Mouse (Mus musculus): ENCODE measurements around the gene Ifnk. TPM values are rescaled to one million over a fixed set of nuclear protein-coding genes. Genes with fewer than 3 reads are reported as not detected.

Gene Ifnk
- polyA plus RNA-seq, 1 experiment from 2014 or later: 0.13 TPM

DNA sequence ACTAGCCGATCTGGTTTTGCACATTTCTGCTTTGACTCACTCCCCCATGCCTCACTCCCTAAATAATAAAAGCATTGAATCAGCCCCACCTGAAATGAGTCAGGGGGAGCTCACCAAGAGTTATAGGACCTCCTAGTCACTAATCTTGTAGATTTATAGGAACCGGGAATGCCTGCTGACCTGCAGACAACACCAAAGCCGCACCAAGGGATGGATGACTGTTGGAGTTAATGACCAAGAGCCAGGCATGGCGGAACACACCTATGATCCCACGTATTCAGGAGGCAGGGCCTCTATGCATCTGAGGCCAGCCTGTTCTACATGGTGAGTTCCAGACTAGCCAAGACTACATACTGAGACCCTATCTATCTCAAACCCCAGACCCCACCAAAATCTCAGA, 28.8 kb upstream of the Ifnk start:
- WGBS (ENCODE audit: insufficient replicate concordance): 73% methylated on average over 5 of the region's 5 CpGs

DNA sequence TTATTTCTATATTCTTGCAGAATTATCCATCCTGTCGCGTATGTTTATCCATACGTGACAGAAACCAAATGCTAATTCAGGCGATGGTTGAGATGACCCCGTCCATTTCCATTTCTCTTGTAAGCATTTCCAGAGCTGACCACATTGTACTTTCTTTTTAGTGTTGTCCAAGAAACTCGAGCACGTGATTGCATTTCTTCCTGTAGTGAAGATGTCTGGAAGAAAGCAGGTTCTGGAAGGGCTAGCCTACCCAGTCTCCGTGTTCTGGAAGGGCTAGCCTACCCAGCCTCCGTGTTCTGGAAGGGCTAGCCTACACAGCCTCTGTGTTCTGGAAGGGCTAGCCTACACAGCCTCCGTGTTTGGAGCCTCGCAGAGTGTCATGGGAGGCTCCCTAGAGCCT, 27.8 kb upstream of the Ifnk start:
- Histone ChIP-seq H3K27ac (no peak overlapping the region), H3K9me3 (replicated peaks) (no peaks in the 10 kb centered on the region), H3K27me3 (no peaks in the 10 kb centered on the region), H3K4me2 (no peak overlapping the region), H3K4me3 (replicated peaks) (no peak overlapping the region), H3K9ac (no peak overlapping the region), H3K4me1 (replicated peaks) (peaks cover 5% of the 10 kb centered on the region), H3K36me3 (no peaks in the 10 kb centered on the region)
- no peak for ATAC-seq (ENCODE audit: low read depth)
- DNase-seq: no peak
- 70% methylated on average over 11 of the region's 11 CpGs for WGBS (ENCODE audit: insufficient replicate concordance)

More for the DNA sequence above, 28.8 kb upstream of the Ifnk start:
- Histone ChIP-seq H3K4me1 (replicated peaks) (peaks cover 5% of the 10 kb centered on the region), H3K4me3 (replicated peaks) (no peak overlapping the region), H3K27ac (no peak overlapping the region), H3K36me3 (no peaks in the 10 kb centered on the region), H3K27me3 (no peaks in the 10 kb centered on the region), H3K4me2 (no peak overlapping the region), H3K9me3 (replicated peaks) (no peaks in the 10 kb centered on the region), H3K9ac (no peak overlapping the region)
- DNase-seq: no peak
- ATAC-seq (ENCODE audit: low read depth): no peak

DNA sequence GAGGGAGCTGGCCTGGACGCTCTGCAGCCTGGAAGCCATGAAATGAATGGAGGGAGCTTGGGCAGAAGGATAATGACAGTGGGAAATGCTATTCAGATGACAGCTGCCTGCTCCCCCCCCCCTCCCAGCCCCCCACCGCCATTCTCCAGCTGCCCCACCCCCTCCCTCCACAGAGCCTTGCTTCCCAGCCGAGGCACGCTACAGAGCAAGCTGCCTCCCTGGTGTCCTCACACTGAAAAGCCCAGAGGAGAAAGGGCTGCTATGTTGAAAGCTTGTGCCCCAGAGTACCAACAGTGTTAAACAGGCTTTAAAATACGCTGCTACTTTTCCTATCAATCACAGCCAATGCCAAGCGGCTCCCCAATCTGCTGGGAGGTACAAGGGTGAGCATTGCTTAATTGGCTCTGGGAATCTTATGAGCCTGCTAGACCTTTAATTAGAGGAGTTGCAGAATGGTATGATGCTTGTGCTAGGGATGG, 26.5 kb upstream of the Ifnk start:
- Histone ChIP-seq H3K9ac (no peak overlapping the region), H3K9me3 (replicated peaks) (no peaks in the 10 kb centered on the region), H3K4me1 (replicated peaks) (peaks cover 11% of the 10 kb centered on the region), H3K4me2 (no peak overlapping the region), H3K4me3 (replicated peaks) (no peak overlapping the region), H3K36me3 (no peaks in the 10 kb centered on the region), H3K27me3 (no peaks in the 10 kb centered on the region), H3K27ac (no peak overlapping the region)
- ATAC-seq (ENCODE audit: low read depth) (no peak), DNase-seq (no peak)
- WGBS (ENCODE audit: insufficient replicate concordance): 48% methylated on average over 6 of the region's 6 CpGs

DNA sequence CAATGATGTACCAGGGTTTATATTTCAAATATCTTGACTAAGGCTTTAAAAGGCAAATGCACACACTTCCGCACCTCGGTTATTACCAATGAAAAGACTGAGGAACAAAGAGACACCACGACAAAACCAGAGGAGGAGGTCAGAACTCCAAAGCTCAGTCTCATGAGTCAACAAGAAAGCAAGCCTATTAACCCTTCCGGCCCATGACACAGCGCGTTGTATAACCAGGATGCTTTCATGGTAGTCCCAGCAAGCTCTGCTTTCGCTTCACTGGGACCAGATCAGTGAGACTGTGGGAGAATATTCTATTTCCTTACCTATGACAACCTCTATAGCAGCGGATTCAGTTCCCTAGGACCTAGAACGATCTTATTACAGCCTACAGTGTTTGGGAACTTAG, 25.1 kb upstream of the Ifnk start:
- Histone ChIP-seq H3K27ac (no peak overlapping the region), H3K4me3 (replicated peaks) (no peak overlapping the region), H3K27me3 (no peaks in the 10 kb centered on the region), H3K4me2 (no peak overlapping the region), H3K9ac (no peak overlapping the region), H3K36me3 (no peaks in the 10 kb centered on the region), H3K9me3 (replicated peaks) (no peaks in the 10 kb centered on the region), H3K4me1 (replicated peaks) (peaks cover 11% of the 10 kb centered on the region)
- ATAC-seq (ENCODE audit: low read depth): no peak
- 65% methylated on average over 9 of the region's 9 CpGs for WGBS (ENCODE audit: insufficient replicate concordance)
- DNase-seq: no peak

DNA sequence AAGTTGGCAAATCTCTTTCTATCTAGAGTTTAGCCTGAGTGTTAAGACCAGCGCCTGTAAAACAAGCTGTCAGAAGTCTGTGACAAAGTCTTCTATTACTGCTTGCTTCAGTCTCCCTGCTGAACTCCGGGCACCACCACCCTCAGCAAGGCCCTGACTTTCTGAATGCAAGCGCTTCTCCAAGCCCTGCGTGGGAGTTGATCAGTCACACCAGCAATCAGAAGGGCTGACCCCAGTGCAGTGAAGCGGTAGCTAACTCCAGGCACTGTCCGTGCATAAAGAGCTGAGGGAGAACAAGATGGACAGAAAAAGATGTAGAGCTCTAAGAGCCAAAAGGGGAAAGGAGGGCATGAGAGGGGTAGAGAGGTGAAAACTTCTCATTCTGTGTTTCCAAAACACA, 24.1 kb upstream of the Ifnk start:
- Histone ChIP-seq H3K4me3 (replicated peaks) (no peak overlapping the region), H3K9me3 (replicated peaks) (no peaks in the 10 kb centered on the region), H3K27ac (no peak overlapping the region), H3K9ac (no peak overlapping the region), H3K27me3 (no peaks in the 10 kb centered on the region), H3K4me1 (replicated peaks) (peaks cover 11% of the 10 kb centered on the region), H3K4me2 (no peak overlapping the region), H3K36me3 (no peaks in the 10 kb centered on the region)
- no peak for ATAC-seq (ENCODE audit: low read depth)
- 63% methylated on average over 6 of the region's 6 CpGs for WGBS (ENCODE audit: insufficient replicate concordance)
- DNase-seq: no peak

DNA sequence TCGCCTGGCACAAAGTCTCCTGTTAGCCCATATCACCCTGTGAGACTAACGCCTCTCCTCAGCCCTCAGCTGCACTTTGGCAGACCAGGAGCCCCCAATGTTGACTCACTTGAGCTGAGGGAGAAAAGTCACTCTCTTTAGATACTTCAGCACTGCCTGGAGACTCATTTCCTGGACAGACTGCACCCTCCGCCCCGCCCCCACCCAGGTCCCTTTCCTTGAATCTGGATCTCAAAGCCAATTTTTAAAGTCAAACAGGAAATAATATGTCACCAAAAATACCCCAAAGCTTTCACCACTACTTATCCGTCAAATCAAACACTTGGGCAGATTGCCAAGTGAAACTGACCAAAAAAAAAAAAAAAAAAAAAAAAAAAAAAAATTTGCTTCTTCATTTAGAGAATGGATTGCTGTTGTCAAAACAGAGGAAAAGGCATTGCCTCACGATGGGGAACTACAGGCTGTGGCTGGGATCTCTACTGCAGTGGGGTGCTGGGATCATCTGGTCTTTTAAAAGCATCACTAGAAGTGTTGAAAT, 21.4 kb upstream of the Ifnk start:
- WGBS (ENCODE audit: insufficient replicate concordance): 28% methylated on average over 6 of the region's 6 CpGs
- ATAC-seq (ENCODE audit: low read depth) (no peak), DNase-seq (no peak)

DNA sequence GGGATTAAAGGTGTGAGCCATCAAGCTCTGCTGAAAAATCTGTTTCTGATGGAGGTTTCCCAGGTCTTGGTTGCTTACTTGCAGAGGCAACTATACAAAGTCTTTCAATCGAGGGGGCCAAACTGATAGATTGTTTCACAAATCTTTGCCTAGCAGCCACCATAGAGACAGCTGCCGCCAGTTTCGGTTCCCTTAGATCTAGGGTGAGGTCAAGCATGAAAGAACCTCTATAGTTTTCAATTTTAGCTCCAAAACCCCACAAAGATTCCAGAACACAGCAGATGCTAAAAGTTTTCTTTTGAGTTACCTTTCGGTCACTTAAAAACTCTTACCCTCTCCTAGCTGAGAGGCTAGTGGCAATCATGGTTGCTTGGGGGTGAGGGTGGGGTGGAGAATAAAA, 20.3 kb upstream of the Ifnk start:
- Histone ChIP-seq H3K9me3 (replicated peaks) (no peaks in the 10 kb centered on the region), H3K36me3 (no peaks in the 10 kb centered on the region), H3K27me3 (no peaks in the 10 kb centered on the region), H3K27ac (no peak overlapping the region), H3K4me1 (replicated peaks) (peaks cover 17% of the 10 kb centered on the region), H3K4me2 (no peak overlapping the region), H3K4me3 (replicated peaks) (no peak overlapping the region), H3K9ac (no peak overlapping the region)
- no peak for ATAC-seq (ENCODE audit: low read depth)
- DNase-seq: no peak
- WGBS (ENCODE audit: insufficient replicate concordance): 73% methylated on average over 4 of the region's 4 CpGs

More for the DNA sequence above, 21.4 kb upstream of the Ifnk start:
- no peaks in the 10 kb centered on the region for H3K27me3 ChIP-seq
- H3K27ac ChIP-seq: no peak overlapping the region
- no peak overlapping the region for H3K9ac ChIP-seq
- peaks cover 7% of the 10 kb centered on the region for H3K4me1 ChIP-seq (replicated peaks)
- H3K36me3 ChIP-seq: no peaks in the 10 kb centered on the region
- H3K9me3 ChIP-seq (replicated peaks): no peaks in the 10 kb centered on the region
- no peak overlapping the region for H3K4me2 ChIP-seq
- no peak overlapping the region for H3K4me3 ChIP-seq (replicated peaks)

DNA sequence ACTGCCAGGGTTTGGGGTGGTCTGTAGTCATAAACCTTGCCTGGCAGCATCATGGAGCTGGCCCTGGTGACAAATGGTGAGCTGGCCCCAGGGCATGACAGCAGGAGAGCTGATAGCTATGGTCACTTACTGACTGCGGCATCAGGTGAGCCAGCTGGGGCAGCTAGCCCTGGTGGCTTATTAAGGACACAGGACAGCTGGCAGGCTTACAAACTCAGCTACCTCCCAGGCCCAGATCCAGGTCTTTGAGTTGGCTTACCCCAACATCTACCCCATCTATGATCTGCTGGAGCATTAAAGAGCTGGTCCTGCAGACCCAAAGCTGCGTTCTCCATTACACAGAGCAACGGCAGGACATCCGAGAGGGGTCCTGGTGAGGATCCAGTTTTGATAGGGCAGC, 18.4 kb upstream of the Ifnk start:
- DNase-seq: no peak
- H3K9me3 ChIP-seq (replicated peaks): no peaks in the 10 kb centered on the region
- H3K4me2 ChIP-seq: no peak overlapping the region
- peaks cover 33% of the 10 kb centered on the region for H3K4me1 ChIP-seq (replicated peaks)
- no peak overlapping the region for H3K27ac ChIP-seq
- H3K9ac ChIP-seq: no peak overlapping the region
- WGBS (ENCODE audit: insufficient replicate concordance): 75% methylated on average over 4 of the region's 4 CpGs
- H3K36me3 ChIP-seq: no peaks in the 10 kb centered on the region
- H3K27me3 ChIP-seq: no peaks in the 10 kb centered on the region
- H3K4me3 ChIP-seq (replicated peaks): no peak overlapping the region
- no peak for ATAC-seq (ENCODE audit: low read depth)

DNA sequence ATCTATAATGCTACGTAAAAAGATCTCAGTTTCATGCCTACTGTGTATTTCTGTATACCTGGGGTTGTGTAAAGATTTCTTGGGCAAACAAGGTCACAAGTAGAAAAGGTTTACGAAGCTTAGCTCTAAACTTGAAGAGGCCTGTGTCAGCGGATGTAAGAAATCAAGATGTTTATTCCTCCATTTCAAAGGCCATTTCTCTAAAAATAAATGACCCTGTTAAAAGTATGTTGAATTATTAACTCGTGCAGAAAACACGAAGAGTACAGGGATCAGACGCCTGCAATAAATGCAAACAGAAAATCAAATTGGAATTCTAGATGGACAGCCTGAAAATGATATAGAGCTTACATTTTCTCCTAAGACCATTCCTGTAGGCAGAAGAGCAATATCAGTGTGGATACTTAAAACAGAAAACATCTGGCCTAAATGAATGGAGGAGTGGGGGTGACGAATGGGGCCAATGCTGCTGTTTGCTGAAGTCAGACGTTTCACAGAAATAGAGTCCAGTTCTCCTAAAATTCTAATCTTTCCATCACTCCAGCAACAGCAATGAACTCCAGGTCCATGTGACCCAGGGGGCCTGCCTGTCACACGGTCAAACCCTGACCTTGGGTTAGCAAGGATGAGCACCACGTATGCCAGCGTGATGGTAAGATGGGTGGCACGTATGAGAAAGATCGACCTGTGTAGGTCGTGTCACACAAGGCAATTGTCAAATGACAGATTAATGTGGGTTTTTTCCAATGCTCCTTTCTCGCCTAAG, 16.8 kb upstream of the Ifnk start:
- Histone ChIP-seq H3K9ac (no peak overlapping the region), H3K4me2 (no peak overlapping the region), H3K27ac (no peak overlapping the region), H3K27me3 (no peaks in the 10 kb centered on the region), H3K4me1 (replicated peaks) (peaks cover 31% of the 10 kb centered on the region), H3K9me3 (replicated peaks) (no peaks in the 10 kb centered on the region), H3K36me3 (no peaks in the 10 kb centered on the region), H3K4me3 (replicated peaks) (no peak overlapping the region)
- ATAC-seq (ENCODE audit: low read depth) (no peak), DNase-seq (no peak)
- 69% methylated on average over 15 of the region's 15 CpGs for WGBS (ENCODE audit: insufficient replicate concordance)

DNA sequence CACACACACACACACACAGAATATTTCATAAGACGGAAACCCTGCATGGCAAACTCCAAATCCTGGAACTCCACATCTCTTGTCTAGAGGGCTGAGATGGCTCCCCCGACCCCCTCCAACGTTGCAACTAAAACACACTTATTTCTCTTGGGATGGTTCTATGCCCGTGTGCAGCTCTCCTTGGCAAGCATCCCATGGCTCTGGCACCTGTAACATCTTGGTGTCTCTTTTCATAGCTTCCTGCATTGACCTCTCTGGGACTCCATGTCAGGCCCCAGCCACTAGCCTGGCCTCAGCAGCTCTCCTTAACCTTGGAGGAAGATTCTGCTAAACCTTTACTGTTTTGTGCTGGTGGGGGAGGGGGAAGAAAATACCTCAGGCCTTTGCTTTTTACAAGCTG, 16.1 kb upstream of the Ifnk start:
- H3K4me2 ChIP-seq: no peak overlapping the region
- H3K27me3 ChIP-seq: no peaks in the 10 kb centered on the region
- no peak overlapping the region for H3K4me3 ChIP-seq (replicated peaks)
- DNase-seq (no peak), ATAC-seq (ENCODE audit: low read depth) (no peak)
- no peaks in the 10 kb centered on the region for H3K9me3 ChIP-seq (replicated peaks)
- H3K4me1 ChIP-seq (replicated peaks): peaks cover 31% of the 10 kb centered on the region
- no peak overlapping the region for H3K9ac ChIP-seq
- no peak overlapping the region for H3K27ac ChIP-seq
- no peaks in the 10 kb centered on the region for H3K36me3 ChIP-seq
- WGBS (ENCODE audit: insufficient replicate concordance): 75% methylated on average over 4 of the region's 4 CpGs

DNA sequence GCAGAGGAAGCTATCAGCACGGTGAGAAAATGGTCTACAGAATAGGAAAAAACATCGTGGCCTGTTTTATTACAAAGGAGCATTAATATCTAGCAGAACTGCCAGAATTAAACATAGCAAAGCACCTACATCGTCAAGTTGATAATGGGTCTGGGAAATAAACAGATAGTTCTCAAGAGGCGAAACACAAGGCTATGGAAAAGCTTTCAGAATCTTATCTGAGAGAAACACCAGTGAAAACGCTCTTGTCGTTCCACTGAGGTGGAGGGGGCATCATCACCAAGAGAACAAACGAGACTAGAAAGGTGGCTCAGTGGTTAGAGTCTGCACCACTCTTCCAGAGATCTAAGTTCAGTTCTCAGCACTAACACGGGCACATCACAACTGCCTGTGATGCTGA, 14.9 kb upstream of the Ifnk start:
- Histone ChIP-seq H3K9ac (no peak overlapping the region), H3K4me3 (replicated peaks) (no peak overlapping the region), H3K27me3 (no peaks in the 10 kb centered on the region), H3K36me3 (no peaks in the 10 kb centered on the region), H3K4me1 (replicated peaks) (peaks cover 31% of the 10 kb centered on the region), H3K27ac (no peak overlapping the region), H3K9me3 (replicated peaks) (no peaks in the 10 kb centered on the region), H3K4me2 (no peak overlapping the region)
- WGBS (ENCODE audit: insufficient replicate concordance): 33% methylated on average over 8 of the region's 8 CpGs
- DNase-seq (no peak), ATAC-seq (ENCODE audit: low read depth) (peak; percentile 66)

DNA sequence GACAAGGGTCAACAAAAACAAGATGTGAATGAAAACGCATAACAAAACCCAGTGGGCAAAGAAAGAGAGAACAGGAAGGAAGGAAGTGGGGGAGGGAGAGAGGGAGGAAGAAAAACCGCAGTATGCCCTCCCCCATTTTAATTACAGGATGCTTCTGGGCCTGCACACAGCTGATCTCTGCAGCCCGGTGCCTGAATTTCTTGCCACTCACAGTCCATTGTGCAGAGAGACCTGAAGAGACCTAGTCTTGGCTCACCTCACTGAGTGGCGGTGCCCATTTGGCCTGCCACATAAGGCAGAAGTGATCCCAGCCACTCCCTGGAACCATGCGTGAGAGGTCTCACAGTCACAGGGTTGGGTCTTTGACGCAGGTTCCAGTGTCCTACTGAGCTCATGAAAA, 13.8 kb upstream of the Ifnk start:
- Histone ChIP-seq H3K4me1 (replicated peaks) (peaks cover 31% of the 10 kb centered on the region), H3K27ac (no peak overlapping the region), H3K9ac (no peak overlapping the region), H3K4me2 (no peak overlapping the region), H3K4me3 (replicated peaks) (no peak overlapping the region), H3K9me3 (replicated peaks) (no peaks in the 10 kb centered on the region), H3K36me3 (no peaks in the 10 kb centered on the region), H3K27me3 (no peaks in the 10 kb centered on the region)
- DNase-seq (no peak), ATAC-seq (ENCODE audit: low read depth) (no peak)
- WGBS (ENCODE audit: insufficient replicate concordance): 27% methylated on average over 6 of the region's 6 CpGs

Measured in liver, embryonic 13.5 days (tissue).